Comparison of ENCODE assay signal across 26 mouse cellular contexts in the genomic region with DNA sequence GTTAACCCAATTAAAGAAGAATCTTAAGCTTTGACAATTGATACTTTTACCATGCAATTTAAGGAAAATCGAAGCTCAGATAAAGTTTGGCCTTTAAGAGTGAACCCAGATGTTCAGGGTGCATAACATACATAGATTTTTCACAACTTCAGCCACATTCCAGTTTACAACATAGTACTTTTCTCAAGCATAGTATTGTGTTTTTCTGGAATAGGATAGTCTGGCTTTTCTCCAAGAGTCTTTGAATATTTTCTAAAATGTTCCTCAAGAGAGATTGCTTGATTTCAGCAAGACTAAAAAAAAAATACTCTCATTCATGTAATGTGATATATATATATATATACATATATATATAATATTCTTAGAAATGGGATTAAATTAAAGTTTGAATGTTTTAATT. TPM values are rescaled to one million over a fixed set of nuclear protein-coding genes. Genes with fewer than 3 reads are reported as not detected.
DNase-seq lines count a peak whose midpoint lies in the region; ATAC-seq and TF ChIP-seq lines count a peak whose summit lies in the region.
"Had no signal": no experiment of that assay in that cellular context is flagged by ENCODE, and none has a peak within 500 bp of the region (broad histone marks: within the 10 kb centered on the region; RNA-seq: fewer than 3 reads in every experiment).

No protein-coding gene starts in this region.

- WGBS in embryonic facial prominence, embryonic 14.5 days, result 28% methylated on average over 1 of the region's 1 CpGs
- 58% methylated on average over 1 of the region's 1 CpGs for WGBS in embryonic facial prominence, embryonic 10.5 days
- 26% methylated on average over 1 of the region's 1 CpGs for WGBS in limb, embryonic 14.5 days
- 64% methylated on average over 1 of the region's 1 CpGs for WGBS in limb, embryonic 10.5 days
- WGBS in lung, postnatal 0 days, result 48% methylated on average over 1 of the region's 1 CpGs

- no peaks in the 10 kb centered on the region for H3K27me3 ChIP-seq in embryonic facial prominence, embryonic 14.5 days (replicated peaks; ENCODE audit: control insufficient read depth, insufficient read depth, low read length)
- H3K27me3 ChIP-seq in embryonic facial prominence, embryonic 10.5 days (replicated peaks; ENCODE audit: low read depth, poor library complexity, severe bottlenecking), result no peaks in the 10 kb centered on the region
- no peaks in the 10 kb centered on the region for H3K27me3 ChIP-seq in limb, embryonic 14.5 days (ENCODE audit: control insufficient read depth, insufficient read depth, low read length)
- H3K27me3 ChIP-seq in limb, embryonic 10.5 days (ENCODE audit: low read depth, poor library complexity, severe bottlenecking), result no peaks in the 10 kb centered on the region
- H3K27me3 ChIP-seq in lung, postnatal 0 days (replicated peaks; ENCODE audit: insufficient read depth, low read length), result no peaks in the 10 kb centered on the region
- H3K27me3 ChIP-seq: CH12.LX; embryonic facial prominence, embryonic 12.5 days; embryonic facial prominence, embryonic 15.5 days; forebrain, embryonic 13.5 days; forebrain, embryonic 15.5 days had no signal

- no peak overlapping the region for H3K4me2 ChIP-seq in embryonic facial prominence, embryonic 14.5 days (ENCODE audit: low read depth, low read length)
- no peak overlapping the region for H3K4me2 ChIP-seq in limb, embryonic 14.5 days (replicated peaks; ENCODE audit: low read depth, low read length, severe bottlenecking)
- H3K4me2 ChIP-seq in lung, postnatal 0 days (replicated peaks; ENCODE audit: low read depth, low read length), result no peak overlapping the region
- H3K4me2 ChIP-seq: embryonic facial prominence, embryonic 12.5 days; embryonic facial prominence, embryonic 15.5 days; forebrain, embryonic 13.5 days; forebrain, embryonic 15.5 days had no signal

- intact Hi-C loops in heart, postnatal 14 days (cut with DNase I), result no loop called here

- TF ChIP-seq POLR2A in limb, embryonic 14.5 days (IDR thresholded peaks at IDR 0.05; ENCODE audit: borderline replicate concordance, extremely low read depth, insufficient read depth, insufficient read length), result no peak

- no peak overlapping the region for H3K4me3 ChIP-seq in embryonic facial prominence, embryonic 14.5 days (ENCODE audit: low read depth, low read length)
- H3K4me3 ChIP-seq in embryonic facial prominence, embryonic 10.5 days, result no peak overlapping the region
- H3K4me3 ChIP-seq in limb, embryonic 14.5 days (replicated peaks; ENCODE audit: low read length), result no peak overlapping the region
- H3K4me3 ChIP-seq in limb, embryonic 10.5 days, result no peak overlapping the region
- no peak overlapping the region for H3K4me3 ChIP-seq in lung, postnatal 0 days (ENCODE audit: low read depth, low read length)
- H3K4me3 ChIP-seq: embryonic facial prominence, embryonic 12.5 days; embryonic facial prominence, embryonic 15.5 days; forebrain, embryonic 13.5 days; forebrain, embryonic 15.5 days had no signal

- no peak overlapping the region for H3K9ac ChIP-seq in embryonic facial prominence, embryonic 14.5 days (ENCODE audit: low read depth, low read length)
- H3K9ac ChIP-seq in limb, embryonic 14.5 days (ENCODE audit: low read depth, low read length, severe bottlenecking), result no peak overlapping the region
- H3K9ac ChIP-seq in lung, postnatal 0 days (replicated peaks; ENCODE audit: low read depth), result no peak overlapping the region
- H3K9ac ChIP-seq: embryonic facial prominence, embryonic 12.5 days; embryonic facial prominence, embryonic 15.5 days; forebrain, embryonic 13.5 days; forebrain, embryonic 15.5 days; forebrain, postnatal 0 days had no signal

- H3K9me3 ChIP-seq in embryonic facial prominence, embryonic 14.5 days (ENCODE audit: control insufficient read depth, low read length), result no peaks in the 10 kb centered on the region
- no peaks in the 10 kb centered on the region for H3K9me3 ChIP-seq in embryonic facial prominence, embryonic 10.5 days
- H3K9me3 ChIP-seq in limb, embryonic 14.5 days (ENCODE audit: control insufficient read depth, low read length), result no peaks in the 10 kb centered on the region
- H3K9me3 ChIP-seq in limb, embryonic 10.5 days (replicated peaks), result no peaks in the 10 kb centered on the region
- H3K9me3 ChIP-seq in lung, postnatal 0 days (ENCODE audit: low read length), result no peaks in the 10 kb centered on the region
- H3K9me3 ChIP-seq: embryonic facial prominence, embryonic 12.5 days; embryonic facial prominence, embryonic 15.5 days; forebrain, embryonic 13.5 days; forebrain, embryonic 15.5 days; G1E had no signal

- ATAC-seq in embryonic facial prominence, embryonic 14.5 days (ENCODE audit: low read depth), result no peak
- no peak for ATAC-seq in limb, embryonic 14.5 days (ENCODE audit: low FRiP score, low read depth)
- ATAC-seq in lung, postnatal 0 days, result no peak
- ATAC-seq: CD4-positive, CD25-positive, alpha-beta regulatory T cell, adult 4 months; forebrain, embryonic 13.5 days; forebrain, embryonic 15.5 days; forebrain, postnatal 0 days had no signal

- no peak overlapping the region for H3K27ac ChIP-seq in embryonic facial prominence, embryonic 14.5 days (replicated peaks; ENCODE audit: low read depth, low read length)
- no peak overlapping the region for H3K27ac ChIP-seq in embryonic facial prominence, embryonic 10.5 days (replicated peaks)
- no peak overlapping the region for H3K27ac ChIP-seq in limb, embryonic 14.5 days (replicated peaks; ENCODE audit: low read depth, low read length)
- no peak overlapping the region for H3K27ac ChIP-seq in limb, embryonic 10.5 days
- no peak overlapping the region for H3K27ac ChIP-seq in lung, postnatal 0 days (ENCODE audit: low read length)
- H3K27ac ChIP-seq: embryonic facial prominence, embryonic 12.5 days; embryonic facial prominence, embryonic 15.5 days; forebrain, embryonic 13.5 days; forebrain, embryonic 15.5 days had no signal

- peak; percentile 40 for DNase-seq in embryonic facial prominence, embryonic 14.5 days (ENCODE audit: low spot score)
- DNase-seq in embryonic facial prominence, embryonic 10.5 days (ENCODE audit: low spot score), result no peak
- peak; percentile 59 for DNase-seq in limb, embryonic 14.5 days (ENCODE audit: low spot score)
- DNase-seq in limb, embryonic 10.5 days (ENCODE audit: low spot score), result no peak
- peak; percentile 9 for DNase-seq in lung, postnatal 0 days (ENCODE audit: low spot score)
- DNase-seq in lung, postnatal 25 days (ENCODE audit: low spot score), result no peak
- DNase-seq in heart, postnatal 14 days, result no peak
- DNase-seq: adrenal gland, adult 2 months; adrenal gland, postnatal 10 days; adrenal gland, postnatal 25 days; B cell, adult 2 months; cerebellum, adult 11 months; cerebellum, adult 18-20 months; cerebellum, adult 8-10 months; cerebellum, adult 9-11 months; cerebellum, postnatal 14 days; cerebellum, postnatal 36 days; embryo, embryonic 11 days; forebrain, postnatal 0 days had no signal

- TF ChIP-seq CTCF in lung, postnatal 0 days (IDR thresholded peaks at IDR 0.05), result no peak

- H3K4me1 ChIP-seq in embryonic facial prominence, embryonic 14.5 days (ENCODE audit: control insufficient read depth, insufficient read depth, low read length), result peaks cover 4% of the 10 kb centered on the region; the same call in 1 of the 2 replicates
- 0 out of 2 replicates have a peak, but pooled peaks cover 3% of the 10 kb centered on the region for H3K4me1 ChIP-seq in embryonic facial prominence, embryonic 10.5 days
- H3K4me1 ChIP-seq in limb, embryonic 14.5 days (ENCODE audit: control insufficient read depth, insufficient read depth, low read length), result 0 out of 2 replicates have a peak, but pooled peaks cover 4% of the 10 kb centered on the region
- H3K4me1 ChIP-seq in limb, embryonic 10.5 days, result peaks cover 5% of the 10 kb centered on the region; the same call in 1 of the 2 replicates
- no peaks in the 10 kb centered on the region for H3K4me1 ChIP-seq in lung, postnatal 0 days (ENCODE audit: insufficient read depth, low read depth, low read length)
- H3K4me1 ChIP-seq: embryonic facial prominence, embryonic 15.5 days; forebrain, embryonic 13.5 days; forebrain, embryonic 15.5 days had no signal

- no peak for TF ChIP-seq EP300 in lung, postnatal 0 days (IDR thresholded peaks at IDR 0.05)

- no peaks in the 10 kb centered on the region for H3K36me3 ChIP-seq in embryonic facial prominence, embryonic 14.5 days (ENCODE audit: control insufficient read depth, insufficient read depth, low read length)
- no peaks in the 10 kb centered on the region for H3K36me3 ChIP-seq in embryonic facial prominence, embryonic 10.5 days (replicated peaks)
- no peaks in the 10 kb centered on the region for H3K36me3 ChIP-seq in limb, embryonic 14.5 days (ENCODE audit: control insufficient read depth, insufficient read depth, low read length)
- no peaks in the 10 kb centered on the region for H3K36me3 ChIP-seq in limb, embryonic 10.5 days
- H3K36me3 ChIP-seq in lung, postnatal 0 days (ENCODE audit: insufficient read depth, low read length), result no peaks in the 10 kb centered on the region
- H3K36me3 ChIP-seq: embryonic facial prominence, embryonic 12.5 days; embryonic facial prominence, embryonic 15.5 days; forebrain, embryonic 15.5 days; G1E had no signal

RNA-seq across cellular contexts. Expression of gene Col28a1, which starts 27.7 kb away (rescaled TPM):
- polyA plus RNA-seq in embryonic facial prominence, embryonic 14.5 days (2014; fragmentation: Nextera tagmentation; extraction: Ambion mirVana), result 1.1 and 1.3 TPM in 2 replicates
- 0.10 and 0.21 TPM in 2 replicates for polyA plus RNA-seq in embryonic facial prominence, embryonic 10.5 days (2016; fragmentation: Nextera tagmentation; extraction: Ambion mirVana)
- 0.49 and 0.50 TPM in 2 replicates for polyA plus RNA-seq in limb, embryonic 14.5 days (2012; rRNA removed)
- 0.28 and 0.30 TPM in 2 replicates for polyA plus RNA-seq in limb, embryonic 14.5 days (2014; fragmentation: Nextera tagmentation; extraction: Ambion mirVana)
- 0.08 and 0.15 TPM in 2 replicates for polyA plus RNA-seq in limb, embryonic 10.5 days (2016; fragmentation: Nextera tagmentation; extraction: Ambion mirVana)
- polyA plus RNA-seq in lung, postnatal 0 days (2015; fragmentation: Nextera tagmentation; extraction: Ambion mirVana), result 0.75 and 1.2 TPM in 2 replicates
- 1 to 10 TPM; 1.3 to 1.8 TPM for total RNA-seq in heart, postnatal 14 days (2021)
- total RNA-seq: CH12.LX had no signal
- polyA plus RNA-seq: CD4-positive, CD25-positive, alpha-beta regulatory T cell, adult 4 months; G1E had no signal

RNA-seq across cellular contexts. Expression of gene Mios, which starts 44.3 kb away (rescaled TPM):
- 26.2 and 29.3 TPM in 2 replicates for polyA plus RNA-seq in embryonic facial prominence, embryonic 14.5 days (2014; fragmentation: Nextera tagmentation; extraction: Ambion mirVana)
- 26.8 and 28.6 TPM in 2 replicates for polyA plus RNA-seq in embryonic facial prominence, embryonic 10.5 days (2016; fragmentation: Nextera tagmentation; extraction: Ambion mirVana)
- 11.6 and 14.4 TPM in 2 replicates for polyA plus RNA-seq in limb, embryonic 14.5 days (2012; rRNA removed)
- 26.0 and 26.1 TPM in 2 replicates for polyA plus RNA-seq in limb, embryonic 14.5 days (2014; fragmentation: Nextera tagmentation; extraction: Ambion mirVana)
- polyA plus RNA-seq in limb, embryonic 10.5 days (2016; fragmentation: Nextera tagmentation; extraction: Ambion mirVana), result 24.1 and 31.3 TPM in 2 replicates
- polyA plus RNA-seq in lung, postnatal 0 days (2015; fragmentation: Nextera tagmentation; extraction: Ambion mirVana), result 14.2 and 14.4 TPM in 2 replicates
- total RNA-seq in heart, postnatal 14 days (2021), result 10 to 100 TPM; 18.4 to 18.7 TPM

Comparison
In these comparisons a context has a peak if more than half of its experiments do, and no peak if none do; other contexts are left out.
1. DNase-seq: peak in embryonic facial prominence, embryonic 14.5 days (single experiment), limb, embryonic 14.5 days (single experiment) and lung, postnatal 0 days (single experiment); none in embryonic facial prominence, embryonic 10.5 days (single experiment), limb, embryonic 10.5 days (single experiment), lung, postnatal 25 days (single experiment) and heart, postnatal 14 days (0 of 2).